Mouse (Mus musculus) midbrain, embryonic 15.5 days (tissue): ENCODE data around the gene Slc2a3. TPM values are rescaled to one million over a fixed set of nuclear protein-coding genes. Genes with fewer than 3 reads are reported as not detected.

Experiments used
- ATAC-seq: fragments of 200-750 bp; cut with Nextera tagmentation; replicated peaks from 2 replicates; pipeline ENCODE4 v1.8.0; 2017; ENCODE audit warnings: moderate TSS enrichment
- H3K27ac ChIP-seq: fragments of 300-500 bp; sonication (generic); 2 replicates; pipeline ENCODE4 v1.5.1; 2015; ENCODE audit warnings: mild to moderate bottlenecking, inconsistent platforms
- H3K27me3 ChIP-seq: fragments of 300-500 bp; sonication (generic); replicated peaks from 2 replicates; pipeline ENCODE4 v1.6.1; 2015; ENCODE audit warnings: inconsistent platforms
- H3K36me3 ChIP-seq: fragments of 300-500 bp; sonication (generic); replicated peaks from 2 replicates; pipeline ENCODE4 v1.6.1; 2015; ENCODE audit warnings: inconsistent platforms
- H3K4me1 ChIP-seq: fragments of 300-500 bp; sonication (generic); 2 replicates; pipeline ENCODE4 v1.6.1; 2015; ENCODE audit warnings: inconsistent platforms
- H3K4me2 ChIP-seq: fragments of 300-500 bp; sonication (generic); 2 replicates; pipeline ENCODE4 v1.6.1; 2015; ENCODE audit warnings: inconsistent platforms, mild to moderate bottlenecking, moderate library complexity
- H3K4me3 ChIP-seq: fragments of 300-500 bp; sonication (generic); 2 replicates; pipeline ENCODE4 v1.5.1; 2015; ENCODE audit warnings: mild to moderate bottlenecking, inconsistent platforms
- H3K9ac ChIP-seq: fragments of 300-500 bp; sonication (generic); 2 replicates; pipeline ENCODE4 v1.6.1; 2015; ENCODE audit warnings: mild to moderate bottlenecking, inconsistent platforms
- H3K9me3 ChIP-seq: fragments of 300-500 bp; sonication (generic); 2 replicates; pipeline ENCODE4 v1.6.1; 2016; ENCODE audit warnings: inconsistent platforms
- WGBS: fragments of 180-500 bp; shearing (Covaris S2); methylation state at CpG from one replicate; pipeline ENCODE4 v1.1.7; 2015; ENCODE audit warnings: mixed read lengths; 5-methylcytosine and 5-hydroxymethylcytosine counted together
- polyA plus RNA-seq: library from polyadenylated mRNA; unstranded; fragments of >200 nt; fragmentation: Nextera tagmentation; extraction: Ambion mirVana; gene quantifications from 2 replicates; pipeline ENCODE4 v1.2.1, GENCODE M21; 2015

Slc2a3 gene
- polyA plus RNA-seq, 1 experiment from 2014 or later: 36.8 TPM

- 0% methylated on average over 33 of the region's 38 CpGs for WGBS
- Histone ChIP-seq H3K9me3 (no peaks in the 10 kb centered on the region), H3K4me2 (peak overlapping the region; percentile 85), H3K4me1 (peaks cover 31% of the 10 kb centered on the region), H3K27me3 (no peaks in the 10 kb centered on the region), H3K9ac (peak overlapping the region; percentile 79), H3K27ac (peak overlapping the region; percentile 66), H3K36me3 (no peaks in the 10 kb centered on the region), H3K4me3 (peak overlapping the region; percentile 78)
- ATAC-seq: peak; percentile 77
Observed at GRCm38 (mm10) chr6:122820071-122820798, 18.8 kb upstream of the Slc2a3 start.

- Histone ChIP-seq H3K36me3 (no peaks in the 10 kb centered on the region), H3K4me3 (peak within 1 kb of the TSS; percentile 78), H3K4me1 (peaks cover 31% of the 10 kb centered on the region), H3K27me3 (no peaks in the 10 kb centered on the region), H3K27ac (peak within 1 kb of the TSS; percentile 66), H3K9ac (peak within 1 kb of the TSS; percentile 79), H3K9me3 (no peaks in the 10 kb centered on the region), H3K4me2 (peak within 1 kb of the TSS; percentile 85)
- ATAC-seq: peak; percentile 92
- WGBS: 2% methylated on average over 56 of the region's 61 CpGs
Observed at GRCm38 (mm10) chr6:122819306-122820070, 18.0 kb upstream of the Slc2a3 start, which contains the start of gene Foxj2. Foxj2 (plus strand) TSS chr6:122819914.

GRCm38 (mm10) chr6:122813640-122814039, 12.2 kb upstream of the Slc2a3 start:
- Histone ChIP-seq H3K27ac (no peak overlapping the region), H3K36me3 (no peaks in the 10 kb centered on the region), H3K9me3 (no peaks in the 10 kb centered on the region), H3K4me1 (peaks cover 11% of the 10 kb centered on the region), H3K9ac (no peak overlapping the region), H3K27me3 (no peaks in the 10 kb centered on the region), H3K4me2 (no peak overlapping the region), H3K4me3 (no peak overlapping the region)
- WGBS: 82% methylated on average over 4 of the region's 4 CpGs
- ATAC-seq: no peak

GRCm38 (mm10) chr6:122812716-122813115, 11.3 kb upstream of the Slc2a3 start:
- no peak overlapping the region for H3K9ac ChIP-seq
- 87% methylated on average over 4 of the region's 4 CpGs for WGBS
- H3K27ac ChIP-seq: no peak overlapping the region
- H3K27me3 ChIP-seq: no peaks in the 10 kb centered on the region
- no peaks in the 10 kb centered on the region for H3K36me3 ChIP-seq
- no peak for ATAC-seq
- no peaks in the 10 kb centered on the region for H3K9me3 ChIP-seq
- peaks cover 11% of the 10 kb centered on the region for H3K4me1 ChIP-seq
- H3K4me3 ChIP-seq: no peak overlapping the region
- H3K4me2 ChIP-seq: no peak overlapping the region

- Histone ChIP-seq H3K27me3 (no peaks in the 10 kb centered on the region), H3K9ac (peak overlapping the region; percentile 71), H3K9me3 (no peaks in the 10 kb centered on the region), H3K27ac (peak overlapping the region; percentile 98), H3K36me3 (no peaks in the 10 kb centered on the region), H3K4me3 (peak overlapping the region; percentile 70), H3K4me2 (peak overlapping the region; percentile 60), H3K4me1 (peaks cover 11% of the 10 kb centered on the region)
- WGBS: 25% methylated on average over 16 of the region's 16 CpGs
- 0 out of 2 replicates have a peak, but pooled peaks have one; percentile 16 for ATAC-seq
Observed at GRCm38 (mm10) chr6:122811771-122812600, 10.5 kb upstream of the Slc2a3 start.

GRCm38 (mm10) chr6:122811280-122811652, 9.8 kb upstream of the Slc2a3 start:
- Histone ChIP-seq H3K36me3 (no peaks in the 10 kb centered on the region), H3K4me3 (peak overlapping the region; percentile 70), H3K4me2 (peak overlapping the region; percentile 60), H3K27ac (peak overlapping the region; percentile 98), H3K9me3 (no peaks in the 10 kb centered on the region), H3K4me1 (peaks cover 11% of the 10 kb centered on the region), H3K9ac (peak overlapping the region; percentile 71), H3K27me3 (no peaks in the 10 kb centered on the region)
- under 1% methylated on average over 38 of the region's 38 CpGs for WGBS
- ATAC-seq: peak; percentile 95

GRCm38 (mm10) chr6:122810615-122811279, 9.3 kb upstream of the Slc2a3 start:
- H3K27me3 ChIP-seq: no peaks in the 10 kb centered on the region
- WGBS: under 1% methylated on average over 30 of the region's 30 CpGs
- peak overlapping the region; percentile 98 for H3K27ac ChIP-seq
- no peaks in the 10 kb centered on the region for H3K36me3 ChIP-seq
- peak overlapping the region; percentile 70 for H3K4me3 ChIP-seq
- H3K9me3 ChIP-seq: no peaks in the 10 kb centered on the region
- peak overlapping the region; percentile 60 for H3K4me2 ChIP-seq
- ATAC-seq: peak; percentile 99
- H3K4me1 ChIP-seq: peaks cover 11% of the 10 kb centered on the region
- peak overlapping the region; percentile 71 for H3K9ac ChIP-seq

- Histone ChIP-seq H3K27ac (peak overlapping the region; percentile 98), H3K9me3 (no peaks in the 10 kb centered on the region), H3K4me1 (peaks cover 11% of the 10 kb centered on the region), H3K27me3 (no peaks in the 10 kb centered on the region), H3K36me3 (no peaks in the 10 kb centered on the region), H3K4me3 (peak overlapping the region; percentile 70), H3K9ac (peak overlapping the region; percentile 50), H3K4me2 (peak overlapping the region; percentile 60)
- ATAC-seq: peak; percentile 6
- WGBS: 2% methylated on average over 11 of the region's 11 CpGs
Observed at GRCm38 (mm10) chr6:122810022-122810614, 8.7 kb upstream of the Slc2a3 start.

GRCm38 (mm10) chr6:122804418-122804817, 3.0 kb upstream of the Slc2a3 start:
- Histone ChIP-seq H3K9ac (no peak overlapping the region), H3K27ac (no peak overlapping the region), H3K4me2 (no peak overlapping the region), H3K36me3 (no peaks in the 10 kb centered on the region), H3K27me3 (peaks cover 7% of the 10 kb centered on the region), H3K4me3 (no peak overlapping the region), H3K4me1 (peaks cover 13% of the 10 kb centered on the region), H3K9me3 (no peaks in the 10 kb centered on the region)
- WGBS: 27% methylated on average over 5 of the region's 5 CpGs
- no peak for ATAC-seq

- ATAC-seq: peak; percentile 81
- Histone ChIP-seq H3K27me3 (peaks cover 7% of the 10 kb centered on the region), H3K4me1 (peaks cover 13% of the 10 kb centered on the region), H3K4me3 (peak overlapping the region; percentile 54), H3K9me3 (no peaks in the 10 kb centered on the region), H3K36me3 (no peaks in the 10 kb centered on the region), H3K4me2 (peak overlapping the region; percentile 84), H3K27ac (peak overlapping the region; percentile 66), H3K9ac (peak overlapping the region; percentile 62)
- WGBS: 1% methylated on average over 34 of the region's 34 CpGs
Observed at GRCm38 (mm10) chr6:122801801-122802514, 518 bp upstream of the Slc2a3 start.
